Mouse (Mus musculus) ES-E14 (cell line): Measurements from ENCODE around the gene Xylt1.

ENCODE experiments used
- CHD2 ChIP-seq: IDR thresholded peaks from 2 replicates; pipeline ENCODE4 v1.6.1; 2014; ENCODE audit warnings: mild to moderate bottlenecking, low read depth, low read length, inconsistent platforms
- HCFC1 ChIP-seq: IDR thresholded peaks from 2 replicates; pipeline ENCODE4 v1.6.1; 2012; ENCODE audit warnings: low read length, inconsistent platforms, borderline replicate concordance; ENCODE audit not compliant: insufficient read depth
- ZC3H11A ChIP-seq: IDR thresholded peaks from 2 replicates; pipeline ENCODE4 v1.6.1; 2012; ENCODE audit warnings: low read depth, mild to moderate bottlenecking, inconsistent platforms, low read length, borderline replicate concordance
- ZNF384 ChIP-seq: IDR thresholded peaks from 2 replicates; pipeline ENCODE4 v1.6.1; 2012; ENCODE audit warnings: low read depth, low read length, inconsistent platforms

DNA sequence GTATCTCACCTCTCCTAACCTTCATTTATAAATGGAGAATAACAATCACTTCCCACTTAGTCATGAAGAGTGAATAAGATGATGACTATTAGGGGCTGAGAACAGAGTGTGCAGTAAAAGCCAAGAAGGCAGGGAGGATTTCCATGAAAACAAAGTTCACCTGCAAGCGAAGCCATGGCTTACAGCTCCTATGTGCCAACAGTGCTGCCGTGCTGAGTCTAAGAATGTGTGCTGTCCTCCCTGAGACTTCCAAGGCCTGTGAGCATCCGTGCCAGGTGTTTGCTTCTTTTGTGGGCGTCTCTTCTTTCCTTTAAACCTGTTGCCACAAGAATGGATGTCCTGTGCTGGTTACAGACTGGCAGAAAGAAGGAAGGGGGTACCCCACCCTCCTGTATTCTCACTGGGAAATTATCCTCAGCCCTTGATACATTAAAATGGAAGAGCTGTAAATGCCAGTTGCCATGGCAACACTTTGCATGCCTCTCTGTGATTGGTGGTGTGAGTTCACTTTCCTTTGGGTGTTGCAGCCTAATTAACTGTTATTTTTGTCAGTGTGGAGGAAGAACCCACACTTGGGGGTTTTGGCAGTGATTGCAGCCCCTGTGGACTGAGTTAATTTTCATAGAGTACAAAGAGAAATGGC, 318.7 kb downstream of the Xylt1 start:
- TF ChIP-seq HCFC1 (no peak), ZC3H11A (no peak), ZNF384 (no peak), CHD2 (no peak)
